Mouse (Mus musculus): ENCODE data around the gene Heatr3. TPM values are rescaled to one million over a fixed set of nuclear protein-coding genes. Genes with fewer than 3 reads are reported as not detected.
"Not testable (repeated sequence)": the region's sequence is repeated elsewhere in the genome, so short reads cannot be mapped to it uniquely, and the experiment has no call there.

Gene Heatr3
- total RNA-seq, 2 experiments from 2014 or later, result 25.4 to 30.7 TPM

DNA sequence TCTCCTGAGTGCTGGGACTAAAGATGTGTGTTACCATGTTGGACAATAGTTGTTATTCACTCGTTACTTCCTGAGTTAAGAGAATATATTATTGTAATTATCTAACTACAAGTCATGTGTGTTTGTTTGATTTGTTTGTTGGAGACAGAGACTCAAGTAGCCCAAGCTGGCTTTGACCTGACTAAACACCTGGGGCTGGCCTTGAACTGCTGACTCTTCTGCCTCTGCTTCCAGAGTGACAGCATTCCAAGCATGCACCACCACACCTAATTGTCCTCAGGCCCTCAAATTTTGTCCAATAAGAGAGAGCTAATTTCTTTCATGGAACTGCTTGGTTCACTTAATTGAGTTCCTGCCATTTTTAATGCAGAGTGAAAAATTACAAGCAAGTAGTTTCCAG lies 47.3 kb downstream of the Heatr3 start:
- no peak for DNase-seq (ENCODE audit: low spot score in 2 of 2)

DNA sequence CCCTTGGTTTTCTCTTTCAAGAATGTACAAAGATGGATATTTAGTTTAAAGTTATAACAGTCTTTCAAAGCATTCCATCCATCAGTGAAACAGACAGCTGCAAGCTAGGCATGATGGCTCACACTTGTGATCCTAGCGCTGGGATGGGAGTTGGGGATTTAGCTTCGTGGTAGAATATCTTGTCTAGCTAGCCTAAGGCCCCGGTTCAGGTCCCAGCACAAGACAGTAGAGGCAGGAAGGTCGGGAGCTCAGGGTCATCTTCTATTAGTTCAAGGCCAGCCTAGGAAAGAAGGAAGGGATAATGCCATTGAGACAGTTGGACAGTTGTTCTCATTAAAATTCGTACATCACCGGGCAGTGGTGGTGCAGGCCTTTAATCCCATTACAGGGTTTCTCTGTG lies 48.1 kb downstream of the Heatr3 start:
- DNase-seq (ENCODE audit: low spot score in 2 of 2), result no peak

DNA sequence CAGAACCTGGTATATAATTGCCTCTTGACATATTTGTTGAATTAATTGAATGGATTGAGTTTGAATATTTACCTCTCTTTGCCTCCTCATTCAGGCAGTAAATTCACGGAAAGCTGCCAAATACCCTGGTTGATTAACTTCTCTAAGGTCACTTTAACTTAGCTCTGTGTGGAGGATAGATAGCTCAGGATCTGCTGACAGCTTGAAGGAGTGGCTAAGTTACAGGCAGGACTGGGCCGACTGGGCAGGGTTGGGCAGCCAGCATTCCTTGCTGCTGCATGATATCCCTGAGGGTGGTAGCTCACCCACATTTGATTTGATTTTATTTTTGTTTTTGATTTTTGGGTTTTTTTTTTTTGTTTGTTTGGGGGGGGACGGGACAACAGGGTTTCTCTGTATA lies 59.7 kb downstream of the Heatr3 start:
- DNase-seq (ENCODE audit: low spot score in 2 of 2), result no peak

DNA sequence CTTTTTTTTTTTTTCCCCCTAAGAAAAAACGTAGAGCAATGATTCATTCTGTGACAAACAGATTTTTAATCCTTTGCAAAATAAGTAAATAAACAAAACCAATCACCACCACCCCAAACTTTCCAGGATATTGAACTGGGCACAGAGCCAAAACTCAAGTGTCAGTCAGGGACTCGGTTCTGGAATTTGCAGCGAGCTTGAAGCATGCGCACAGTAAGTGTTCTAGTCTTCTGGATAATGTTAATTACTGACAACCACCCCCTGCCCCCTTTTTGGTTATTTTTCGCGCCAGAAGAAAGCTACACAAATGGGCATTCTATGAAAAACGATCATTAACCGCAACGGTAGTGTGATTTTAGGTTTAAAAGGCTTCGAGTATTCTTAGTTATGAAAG lies 60.9 kb downstream of the Heatr3 start:
- no peak for DNase-seq (ENCODE audit: low spot score in 2 of 2)

DNA sequence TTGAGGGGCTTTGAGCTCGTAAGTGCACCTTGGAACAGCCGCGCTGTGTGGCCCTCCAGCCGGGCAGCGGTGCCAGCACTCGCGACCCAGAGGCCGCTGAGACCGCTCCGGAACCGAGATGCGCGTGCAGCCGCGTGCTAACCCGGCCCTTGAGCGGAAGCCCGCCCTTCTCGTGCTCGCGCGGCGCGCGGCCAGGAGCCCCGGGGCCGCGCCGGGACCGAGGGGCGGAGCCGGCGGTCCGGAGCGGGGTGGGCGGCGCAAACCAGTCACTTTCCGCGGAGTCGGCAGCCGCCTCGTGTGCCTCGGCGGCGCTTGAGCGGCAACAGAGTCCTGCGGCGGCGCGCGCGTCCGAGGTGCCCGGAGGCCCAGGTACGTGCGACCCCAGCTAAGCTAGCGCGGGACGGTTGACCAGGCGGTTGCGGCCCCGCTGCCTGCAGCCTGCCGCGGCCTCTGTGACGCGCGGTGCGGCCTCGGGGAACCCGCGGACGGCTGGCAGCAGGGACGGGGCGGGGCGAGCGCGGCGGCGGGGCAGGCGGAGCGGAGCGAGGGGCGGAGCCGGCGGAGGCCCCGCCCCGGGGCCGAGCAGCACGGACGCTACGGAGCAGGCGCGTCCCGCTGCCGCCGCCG lies 61.4 kb downstream of the Heatr3 start, which contains the start of gene Tent4b:
TSS of gene Tent4b (plus strand) at position 269 of the 627 bp plus-strand sequence.
- DNase-seq (ENCODE audit: low spot score in 2 of 2), result peak; percentile 90 to 93

DNA sequence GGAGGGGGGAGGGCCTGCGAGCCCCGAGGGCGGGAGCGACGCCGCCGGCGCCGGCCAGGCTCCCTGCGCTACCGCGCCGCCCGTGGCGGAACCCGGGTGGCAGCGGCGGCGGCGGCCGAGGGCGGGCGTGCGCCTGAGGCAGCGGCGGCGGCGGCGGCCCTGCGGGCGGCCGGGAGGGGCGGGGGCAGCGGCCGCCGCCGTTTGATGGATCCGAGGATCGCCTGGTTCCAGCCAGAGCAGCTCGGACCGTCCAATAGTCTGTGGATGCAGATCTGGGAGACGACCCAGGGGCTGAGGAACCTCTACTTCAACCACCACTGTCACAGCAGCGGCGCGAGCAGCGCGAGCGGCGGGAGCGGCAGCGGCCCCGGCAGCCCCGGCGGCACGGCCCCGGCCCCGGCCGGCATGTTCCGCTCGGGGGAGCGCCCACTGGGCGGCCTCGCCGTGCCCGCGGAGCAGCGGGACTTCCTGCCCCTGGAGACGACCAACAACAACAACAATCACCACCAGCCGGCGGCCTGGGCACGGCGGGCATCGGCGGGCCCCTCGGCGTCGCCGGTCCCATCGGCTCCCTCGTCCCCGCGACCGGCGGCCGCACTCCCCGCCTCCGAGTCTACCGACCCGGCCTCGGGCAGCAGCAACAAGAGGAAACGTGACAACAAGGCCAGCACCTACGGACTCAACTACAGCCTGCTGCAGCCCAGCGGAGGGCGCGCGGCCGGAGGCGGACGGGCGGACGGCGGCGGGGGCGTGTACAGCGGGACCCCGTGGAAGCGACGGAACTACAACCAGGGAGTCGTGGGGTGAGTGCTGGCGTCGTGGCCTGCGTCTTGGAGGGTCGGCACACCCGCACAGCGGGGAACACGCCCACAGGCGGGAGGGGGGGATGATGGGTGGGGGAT lies 62.3 kb downstream of the Heatr3 start:
- DNase-seq (ENCODE audit: low spot score in 2 of 2), result peak; percentile 38 to 46

DNA sequence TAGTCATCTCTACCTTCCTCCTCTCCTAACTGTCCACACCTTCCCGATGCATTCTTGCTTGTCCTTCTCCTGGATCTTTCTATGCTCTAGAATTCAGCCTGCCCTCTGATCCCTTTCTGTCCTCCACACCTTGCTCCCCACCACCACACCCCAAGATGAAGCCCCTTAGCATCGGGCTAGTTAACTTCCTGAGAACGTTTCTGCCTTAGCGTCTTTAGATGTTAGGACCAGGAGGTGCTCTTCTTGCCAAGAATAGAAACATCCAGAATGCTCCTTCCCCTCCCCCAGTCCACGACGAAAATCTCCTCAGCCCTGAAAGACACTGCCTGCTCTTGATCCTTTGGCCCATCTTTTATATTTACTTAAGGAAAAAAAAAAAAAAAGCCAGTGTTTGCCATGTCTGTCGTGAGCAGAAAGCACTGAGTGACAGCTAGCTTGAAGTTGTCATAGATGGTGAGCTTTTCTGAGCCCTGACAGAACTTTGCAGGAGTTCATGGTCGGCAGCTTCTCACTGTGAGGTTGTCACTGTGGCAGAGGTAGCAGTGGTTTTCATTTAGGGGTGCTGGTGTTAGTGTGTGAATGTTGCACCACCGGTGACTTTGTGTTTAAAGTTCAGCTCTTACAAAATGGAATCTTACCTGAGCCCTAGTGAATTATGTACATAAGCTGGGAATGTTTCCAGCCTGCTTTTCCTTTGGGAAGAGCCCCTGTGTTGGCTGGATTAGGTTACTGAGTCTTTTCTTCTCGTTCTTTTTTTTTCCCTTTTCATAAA lies 63.3 kb downstream of the Heatr3 start:
- no peak for DNase-seq (ENCODE audit: low spot score in 2 of 2)

DNA sequence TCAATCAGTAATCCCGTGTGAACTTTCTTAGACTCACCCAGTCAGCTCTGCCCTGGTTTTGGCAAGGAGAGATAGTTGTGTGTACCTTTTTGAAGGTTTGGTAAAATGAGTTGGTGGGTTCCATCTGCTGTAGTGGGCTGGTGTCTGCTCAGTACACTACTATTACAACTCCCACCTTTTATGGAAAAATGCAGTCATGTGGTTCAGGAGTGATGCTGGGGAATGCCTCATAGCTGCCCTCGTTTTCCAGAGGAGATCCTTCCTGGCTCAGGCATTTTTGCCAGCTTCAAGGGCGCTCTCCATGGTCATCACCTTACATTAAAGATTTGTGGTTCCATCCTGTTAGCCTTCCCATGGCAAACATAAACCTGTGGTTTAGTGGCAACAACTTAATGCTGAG lies 64.0 kb downstream of the Heatr3 start:
- no peak for DNase-seq (ENCODE audit: low spot score in 2 of 2)

DNA sequence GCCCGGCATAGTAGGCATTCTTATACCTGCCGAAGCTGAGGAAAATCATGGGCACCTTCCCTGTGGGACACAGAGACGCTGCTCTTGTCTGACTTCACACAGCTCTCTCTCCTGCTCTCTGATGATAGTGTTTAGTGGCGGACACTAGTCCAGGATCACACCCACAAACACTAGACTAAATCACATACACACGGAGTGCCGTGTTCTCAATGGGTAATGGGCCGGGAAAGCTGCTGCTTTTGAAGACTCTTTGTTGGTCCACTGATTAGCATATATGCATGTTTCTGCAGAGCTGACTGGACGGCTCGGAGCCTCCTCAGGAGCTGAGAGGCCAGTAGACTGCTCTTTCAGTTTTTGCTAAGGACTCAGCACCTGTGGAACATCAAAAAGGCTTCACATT lies 68.4 kb downstream of the Heatr3 start:
- DNase-seq (ENCODE audit: low spot score in 2 of 2), result no peak

DNA sequence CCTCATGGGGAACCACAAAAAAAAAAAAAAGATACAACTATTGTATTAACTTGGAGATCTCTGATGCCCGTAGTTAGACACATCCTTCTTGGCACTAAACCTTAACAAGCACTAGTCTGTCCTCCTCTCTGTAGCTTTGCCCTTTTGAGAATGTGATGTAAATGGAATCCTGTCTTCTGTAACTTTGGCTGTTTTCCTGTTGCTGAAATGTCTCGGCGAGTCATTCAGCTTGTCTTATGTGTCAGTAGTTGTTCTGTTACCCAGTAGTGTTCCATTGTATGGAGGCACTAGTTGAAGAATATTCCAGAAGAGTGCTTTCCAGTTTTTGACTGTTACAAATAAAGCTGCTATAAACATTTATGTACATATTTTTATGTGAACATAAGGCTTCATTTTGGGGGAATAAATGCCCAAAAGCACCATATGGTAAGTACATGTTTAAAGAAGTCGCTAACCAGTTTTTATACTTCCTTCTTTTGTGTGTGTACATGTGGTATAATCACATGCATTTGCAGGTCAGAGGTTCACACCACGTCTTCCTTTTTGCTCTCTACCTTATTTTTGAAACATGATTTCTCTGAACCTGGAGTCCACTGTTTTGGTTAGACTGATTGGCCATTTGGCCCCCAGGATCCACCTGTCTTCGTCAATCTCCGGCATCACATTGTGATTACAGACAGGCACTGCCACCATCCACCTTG lies 69.6 kb downstream of the Heatr3 start:
- DNase-seq (ENCODE audit: low spot score in 2 of 2), result no peak

DNA sequence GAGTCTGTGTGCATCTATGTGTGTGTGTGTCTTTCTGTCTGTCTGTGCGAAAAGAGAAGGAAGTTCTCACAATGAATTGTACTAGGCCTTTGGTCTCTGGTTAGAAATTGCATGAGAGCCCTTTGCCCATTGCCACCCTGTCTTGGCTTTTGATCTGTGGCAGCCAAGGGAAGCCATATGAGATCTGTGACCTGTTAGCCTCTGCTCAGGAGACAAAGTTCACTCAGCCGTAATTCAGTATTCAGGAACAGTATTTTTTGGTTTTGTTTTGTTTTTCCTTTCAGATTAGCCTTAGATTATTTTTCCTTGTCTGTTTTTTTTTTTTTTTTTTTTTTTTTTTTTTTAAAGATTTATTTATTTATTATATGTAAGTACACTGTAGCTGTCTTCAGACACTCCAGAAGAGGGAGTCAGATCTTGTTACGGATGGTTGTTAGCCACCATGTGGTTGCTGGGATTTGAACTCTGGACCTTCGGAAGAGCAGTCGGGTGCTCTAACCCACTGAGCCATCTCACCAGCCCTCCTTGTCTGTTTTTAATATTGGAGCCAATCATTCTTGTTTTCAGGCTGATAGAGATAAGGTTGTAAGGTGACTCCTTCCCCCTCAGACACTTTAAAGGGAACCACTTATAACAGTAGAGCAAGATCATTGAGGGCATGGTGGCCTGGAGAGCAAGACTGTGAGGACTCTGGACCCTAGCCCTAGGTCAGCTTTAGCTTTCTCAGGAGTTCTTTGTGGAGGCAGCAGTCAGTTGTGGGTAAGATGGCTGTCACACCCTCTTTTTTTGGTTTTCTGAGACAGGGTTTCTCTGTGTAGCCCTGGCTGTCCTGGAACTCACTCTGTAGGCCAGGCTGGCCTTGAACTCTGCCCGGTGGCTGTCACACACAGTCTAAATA lies 72.5 kb downstream of the Heatr3 start:
- not testable (repeated sequence) for DNase-seq (ENCODE audit: low spot score in 2 of 2)

DNA sequence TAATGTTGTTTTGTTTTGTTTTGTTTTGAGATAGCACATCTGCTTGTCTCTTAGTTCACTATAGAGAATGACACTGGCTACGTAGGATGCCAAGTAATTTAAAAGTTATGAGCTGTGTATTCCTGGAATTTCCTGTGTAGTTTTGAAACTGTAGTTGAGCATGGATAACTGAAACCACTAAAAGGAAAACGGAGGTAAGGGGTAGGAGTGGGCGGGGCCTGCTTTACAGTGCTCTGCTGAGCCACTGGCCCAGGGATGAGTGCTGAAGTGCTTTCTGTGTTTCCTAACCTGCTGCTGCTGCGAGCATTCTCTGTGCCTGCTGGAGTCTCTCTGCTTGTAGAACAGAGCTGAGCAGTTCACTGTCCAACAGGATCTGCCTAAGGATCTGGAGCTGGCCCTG lies 83.7 kb downstream of the Heatr3 start:
- DNase-seq (ENCODE audit: low spot score in 2 of 2), result no peak

Small RNA genes lying within 50 kb of the gene (microRNA-seq; reads per million reads assigned to microRNA genes)
- not detected for gene Mir7071

Other genes starting within 250 kb of the Heatr3 start
- 10 to 100 TPM; 31.4 to 36.4 TPM for gene Zfp423, start 178.3 kb upstream of the Heatr3 start, total RNA-seq (2021)
- 10 to 100 TPM; 35.6 to 38.2 TPM for gene Cnep1r1, start 19.1 kb upstream of the Heatr3 start, total RNA-seq (2021)
- gene Tent4b, start 61.4 kb downstream of the Heatr3 start, total RNA-seq (2021), result 10 to 100 TPM; 18.1 to 21.9 TPM
- 10 to 100 TPM; 16.8 to 22.7 TPM for gene Adcy7, start 134.5 kb downstream of the Heatr3 start, total RNA-seq (2021)
- gene Brd7, start 224.3 kb downstream of the Heatr3 start, total RNA-seq (2021), result 10 to 100 TPM; 71.1 to 71.9 TPM

All from gastrocnemius, postnatal 4 days (tissue).